Mouse (Mus musculus) bone marrow, adult 2 months (tissue): Measurements from ENCODE around the gene Cacna2d2.

Source experiments
- CTCF ChIP-seq: fragments of 200-500 bp; IDR thresholded peaks from 2 replicates; pipeline ENCODE4 v1.5.1; 2011; ENCODE audit warnings: low read length, control low read depth; ENCODE audit not compliant: control insufficient read depth, insufficient read depth
- POLR2A ChIP-seq: fragments of 200-500 bp; IDR thresholded peaks from 2 replicates; pipeline ENCODE4 v1.6.1; 2011; ENCODE audit warnings: low read depth, mild to moderate bottlenecking, control low read depth, low read length, borderline replicate concordance; ENCODE audit not compliant: control insufficient read depth

- TF ChIP-seq CTCF (no peak), POLR2A (no peak)
Observed at GRCm38 (mm10) chr9:107522400-107522711, 122.9 kb downstream of the Cacna2d2 start.
